Mouse (Mus musculus) liver, embryonic 12.5 days (tissue): ENCODE results near the gene Spop. TPM values are rescaled to one million over a fixed set of nuclear protein-coding genes. Genes with fewer than 3 reads are reported as not detected.
"Not testable (repeated sequence)": the region's sequence is repeated elsewhere in the genome, so short reads cannot be mapped to it uniquely, and the experiment has no call there.

Experiments
- ATAC-seq: fragments of 200-750 bp; cut with Nextera tagmentation; 2 replicates; pipeline ENCODE4 v1.8.0; 2017; ENCODE audit warnings: moderate number of reproducible peaks, mild to moderate bottlenecking, moderate library complexity
- H3K27ac ChIP-seq: fragments of 300-500 bp; sonication (generic); 2 replicates; pipeline ENCODE4 v1.5.1; 2016; ENCODE audit warnings: mild to moderate bottlenecking
- H3K27me3 ChIP-seq: fragments of 300-500 bp; sonication (generic); replicated peaks from 2 replicates; pipeline ENCODE4 v1.6.1; 2016; ENCODE audit warnings: mild to moderate bottlenecking, moderate library complexity
- H3K36me3 ChIP-seq: fragments of 300-500 bp; sonication (generic); 2 replicates; pipeline ENCODE4 v1.6.1; 2016; ENCODE audit warnings: mild to moderate bottlenecking, moderate library complexity
- H3K4me1 ChIP-seq: fragments of 300-500 bp; sonication (generic); 2 replicates; pipeline ENCODE4 v1.6.1; 2016
- H3K4me2 ChIP-seq: fragments of 300-500 bp; sonication (generic); 2 replicates; pipeline ENCODE4 v1.6.1; 2016; ENCODE audit warnings: mild to moderate bottlenecking, moderate library complexity
- H3K4me3 ChIP-seq: fragments of 300-500 bp; sonication (generic); 2 replicates; pipeline ENCODE4 v1.5.1; 2016; ENCODE audit warnings: mild to moderate bottlenecking, moderate library complexity
- H3K9ac ChIP-seq: fragments of 300-500 bp; sonication (generic); 2 replicates; pipeline ENCODE4 v1.6.1; 2016; ENCODE audit warnings: mild to moderate bottlenecking, moderate library complexity
- H3K9me3 ChIP-seq: fragments of 300-500 bp; sonication (generic); replicated peaks from 2 replicates; pipeline ENCODE4 v1.6.1; 2016; ENCODE audit warnings: mild to moderate bottlenecking, moderate library complexity
- WGBS: fragments of 180-500 bp; shearing (Covaris S2); methylation state at CpG from one replicate; pipeline ENCODE4 v1.1.7; 2016; ENCODE audit not compliant: insufficient replicate concordance; 5-methylcytosine and 5-hydroxymethylcytosine counted together
- polyA plus RNA-seq: library from polyadenylated mRNA; unstranded; fragments of >200 nt; fragmentation: Nextera tagmentation; extraction: Ambion mirVana; gene quantifications from 2 replicates; pipeline ENCODE4 v1.2.1, GENCODE M21; 2016

Spop gene
- polyA plus RNA-seq, 1 experiment from 2014 or later, result 90.8 TPM

DNA sequence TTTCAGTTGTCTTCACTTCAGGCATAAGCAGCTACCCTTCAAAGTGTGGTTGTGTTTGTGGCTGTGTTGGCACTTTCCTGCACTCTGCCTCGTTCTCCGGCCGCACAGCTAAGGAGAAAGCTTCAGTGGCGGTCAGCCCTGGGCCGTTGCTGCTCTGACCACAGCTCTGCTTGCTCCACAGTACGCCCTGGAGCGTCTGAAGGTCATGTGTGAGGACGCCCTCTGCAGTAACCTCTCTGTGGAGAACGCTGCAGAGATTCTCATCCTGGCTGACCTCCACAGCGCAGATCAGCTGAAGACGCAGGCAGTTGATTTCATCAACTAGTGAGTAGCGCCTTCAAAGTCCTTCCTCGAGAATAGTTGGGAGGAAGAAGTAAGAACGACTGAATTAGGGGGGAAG, 76.2 kb downstream of the Spop start:
- no peak for ATAC-seq
- no peak overlapping the region for H3K9ac ChIP-seq
- WGBS, result 82% methylated on average over 14 of the region's 14 CpGs
- no peaks in the 10 kb centered on the region for H3K4me1 ChIP-seq
- H3K9me3 ChIP-seq, result no peaks in the 10 kb centered on the region
- no peak overlapping the region for H3K4me3 ChIP-seq
- H3K4me2 ChIP-seq, result no peak overlapping the region
- peaks cover 97% of the 10 kb centered on the region for H3K36me3 ChIP-seq
- no peak overlapping the region for H3K27ac ChIP-seq
- H3K27me3 ChIP-seq, result no peaks in the 10 kb centered on the region

DNA sequence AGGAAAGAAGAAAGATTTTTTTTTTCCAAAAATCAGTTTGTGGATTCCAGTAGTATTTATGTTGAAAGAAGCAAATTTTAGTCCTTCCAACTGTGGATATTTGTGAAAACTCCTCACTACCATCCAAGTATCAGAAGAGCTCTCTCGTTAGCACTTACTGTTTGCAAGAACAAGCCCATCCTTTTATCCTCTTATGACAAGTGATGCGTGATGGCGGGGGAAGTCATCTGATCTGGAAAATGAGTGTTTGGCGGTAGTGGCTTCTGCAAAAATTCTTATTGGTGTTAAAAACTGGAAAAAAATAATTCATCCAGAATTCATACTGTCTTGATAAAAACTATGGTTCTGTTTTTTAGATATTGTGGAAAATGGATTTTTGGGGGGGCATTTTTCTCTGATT, 78.4 kb downstream of the Spop start:
- no peak overlapping the region for H3K9ac ChIP-seq
- H3K9me3 ChIP-seq, result no peaks in the 10 kb centered on the region
- H3K4me2 ChIP-seq, result no peak overlapping the region
- no peaks in the 10 kb centered on the region for H3K4me1 ChIP-seq
- no peak overlapping the region for H3K4me3 ChIP-seq
- ATAC-seq, result no peak
- H3K27ac ChIP-seq, result no peak overlapping the region
- peaks cover 87% of the 10 kb centered on the region for H3K36me3 ChIP-seq
- WGBS, result 91% methylated on average over 4 of the region's 4 CpGs
- no peaks in the 10 kb centered on the region for H3K27me3 ChIP-seq

DNA sequence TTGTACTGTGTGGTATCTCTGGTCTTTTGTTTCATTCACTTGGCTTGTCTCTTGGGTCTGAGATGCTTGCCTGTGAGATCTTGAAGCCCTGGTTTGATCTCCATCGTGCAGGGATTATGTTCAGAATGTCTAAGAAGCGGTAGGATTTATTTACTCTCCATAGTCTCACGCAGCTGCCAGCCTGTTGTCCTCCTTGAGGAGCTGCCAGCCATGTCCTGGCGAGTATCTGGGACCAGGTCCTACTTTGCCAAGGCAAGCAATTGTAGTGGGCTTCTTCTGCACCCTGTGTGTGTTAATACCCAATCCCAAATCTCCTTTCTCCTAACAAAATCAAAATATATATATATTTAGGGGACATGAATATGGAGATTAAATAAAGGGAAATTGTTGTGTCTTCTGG, 79.1 kb downstream of the Spop start:
- H3K36me3 ChIP-seq, result peaks cover 87% of the 10 kb centered on the region
- no peaks in the 10 kb centered on the region for H3K9me3 ChIP-seq
- no peak overlapping the region for H3K4me2 ChIP-seq
- no peaks in the 10 kb centered on the region for H3K4me1 ChIP-seq
- no peak overlapping the region for H3K4me3 ChIP-seq
- no peak for ATAC-seq
- H3K27me3 ChIP-seq, result no peaks in the 10 kb centered on the region
- no peak overlapping the region for H3K9ac ChIP-seq
- 84% methylated on average over 4 of the region's 4 CpGs for WGBS
- no peak overlapping the region for H3K27ac ChIP-seq

DNA sequence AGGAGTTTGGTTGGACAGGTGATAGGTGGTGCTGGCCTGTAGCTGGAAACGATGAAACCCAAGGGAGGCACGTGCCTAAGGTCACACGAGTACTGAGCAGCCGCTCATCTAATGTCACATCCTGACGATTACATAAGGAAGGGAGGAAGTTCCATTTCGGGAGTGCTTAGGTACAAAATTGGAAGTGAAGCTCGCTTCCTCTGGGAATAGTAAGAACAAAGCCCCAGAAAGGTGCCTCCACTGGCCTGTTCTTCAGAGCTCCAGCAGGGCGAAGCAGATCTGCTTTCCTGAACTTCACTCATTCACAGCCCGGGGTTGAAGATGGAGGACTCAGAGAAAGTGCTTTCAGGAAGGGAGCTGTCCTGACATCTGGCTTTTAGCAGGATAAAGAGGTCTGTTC, 80.1 kb downstream of the Spop start:
- H3K9me3 ChIP-seq, result no peaks in the 10 kb centered on the region
- ATAC-seq, result no peak
- H3K4me2 ChIP-seq, result no peak overlapping the region
- H3K4me3 ChIP-seq, result no peak overlapping the region
- H3K4me1 ChIP-seq, result no peaks in the 10 kb centered on the region
- 86% methylated on average over 9 of the region's 9 CpGs for WGBS
- H3K27ac ChIP-seq, result no peak overlapping the region
- no peaks in the 10 kb centered on the region for H3K27me3 ChIP-seq
- peaks cover 80% of the 10 kb centered on the region for H3K36me3 ChIP-seq
- H3K9ac ChIP-seq, result no peak overlapping the region

DNA sequence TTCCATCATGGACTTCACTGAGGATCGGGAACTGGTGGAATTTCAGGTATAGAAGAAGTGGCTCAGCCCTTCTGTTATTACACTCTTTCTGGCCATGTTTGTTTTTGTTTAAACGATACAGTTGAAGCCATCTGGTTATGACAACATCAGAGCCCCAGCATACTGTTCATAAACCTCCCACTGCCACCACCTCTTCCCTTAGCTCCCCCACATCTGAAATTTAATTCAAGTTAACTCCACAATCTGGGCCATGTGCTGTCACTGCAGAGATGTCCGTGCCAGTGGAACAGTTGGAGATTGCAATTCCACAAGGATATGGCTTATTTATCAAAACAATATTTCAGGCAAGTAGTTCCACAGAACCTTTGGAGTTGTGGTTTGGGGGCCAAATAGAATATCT, 80.5 kb downstream of the Spop start:
- no peaks in the 10 kb centered on the region for H3K4me1 ChIP-seq
- H3K4me3 ChIP-seq, result no peak overlapping the region
- no peak overlapping the region for H3K9ac ChIP-seq
- H3K4me2 ChIP-seq, result no peak overlapping the region
- WGBS, result 84% methylated on average over 3 of the region's 3 CpGs
- no peaks in the 10 kb centered on the region for H3K9me3 ChIP-seq
- no peaks in the 10 kb centered on the region for H3K27me3 ChIP-seq
- H3K36me3 ChIP-seq, result peaks cover 76% of the 10 kb centered on the region
- no peak overlapping the region for H3K27ac ChIP-seq
- no peak for ATAC-seq

DNA sequence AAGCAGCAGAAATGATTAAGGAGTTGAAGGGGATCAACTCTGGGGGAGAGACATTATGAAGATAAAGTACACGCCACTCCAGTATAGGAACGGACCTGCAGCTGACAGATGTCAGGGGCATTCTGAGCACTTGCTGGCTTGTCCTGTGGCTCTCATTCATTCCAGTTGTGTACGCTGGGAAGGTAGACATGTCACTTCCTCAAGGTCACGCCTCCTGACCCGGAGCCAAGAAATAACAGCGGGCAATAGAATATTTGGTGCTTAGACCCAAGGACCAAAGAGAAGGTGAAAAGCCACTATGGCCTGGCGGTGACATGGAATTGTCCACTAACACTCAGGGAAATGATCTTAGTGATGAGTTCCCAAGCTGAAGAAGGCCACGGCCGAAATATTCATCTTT, 82.0 kb downstream of the Spop start:
- Histone ChIP-seq H3K27ac (no peak overlapping the region), H3K36me3 (peaks cover 62% of the 10 kb centered on the region), H3K4me1 (no peaks in the 10 kb centered on the region), H3K9me3 (no peaks in the 10 kb centered on the region), H3K4me2 (no peak overlapping the region), H3K4me3 (no peak overlapping the region), H3K27me3 (no peaks in the 10 kb centered on the region), H3K9ac (no peak overlapping the region)
- no peak for ATAC-seq
- WGBS, result 85% methylated on average over 9 of the region's 9 CpGs

DNA sequence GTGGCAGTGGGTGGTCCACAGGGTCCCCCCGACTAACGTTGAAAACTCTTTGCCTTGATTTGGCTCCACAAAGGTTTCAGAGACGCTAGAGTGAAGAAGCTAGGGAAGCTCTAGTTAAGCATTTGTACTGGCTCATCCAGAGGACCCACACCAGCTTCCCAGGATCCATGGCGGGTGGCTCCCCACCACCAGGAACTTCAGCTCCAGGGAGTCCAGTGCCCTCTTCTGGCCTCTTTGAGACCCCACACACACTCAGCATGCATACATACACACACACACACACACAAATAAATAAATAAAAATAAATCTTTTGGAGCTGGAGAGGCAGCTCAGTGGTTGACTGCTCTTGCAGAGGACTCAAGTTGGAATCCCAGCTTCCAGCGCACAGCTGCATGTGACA, 84.0 kb downstream of the Spop start:
- H3K27ac ChIP-seq, result no peak overlapping the region
- H3K27me3 ChIP-seq, result no peaks in the 10 kb centered on the region; the same call in 1 of the 2 replicates
- ATAC-seq, result no peak
- H3K4me1 ChIP-seq, result no peaks in the 10 kb centered on the region
- no peak overlapping the region for H3K9ac ChIP-seq
- WGBS, result 83% methylated on average over 5 of the region's 5 CpGs
- peaks cover 42% of the 10 kb centered on the region for H3K36me3 ChIP-seq
- H3K4me2 ChIP-seq, result no peak overlapping the region
- no peak overlapping the region for H3K4me3 ChIP-seq
- no peaks in the 10 kb centered on the region for H3K9me3 ChIP-seq

DNA sequence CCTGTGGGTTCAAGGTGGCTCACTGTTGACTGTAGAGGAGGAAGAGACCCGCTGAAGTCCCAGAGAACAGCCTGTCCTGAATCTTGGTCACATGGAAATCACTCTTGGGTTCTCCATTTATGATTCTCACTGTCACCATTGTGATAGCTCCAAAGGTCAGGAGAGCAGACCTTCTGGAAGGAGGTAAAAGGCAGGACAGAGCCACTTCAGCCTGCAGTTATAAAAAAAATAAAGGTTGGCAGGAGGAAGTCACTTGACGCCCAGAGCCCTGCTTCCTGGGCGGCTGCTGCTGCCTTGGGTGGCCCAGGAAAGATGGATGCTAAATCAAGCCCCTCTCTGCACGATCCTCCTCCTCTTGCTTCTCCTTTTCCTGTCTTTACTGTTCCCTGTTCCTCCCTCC, 86.5 kb downstream of the Spop start:
- no peak overlapping the region for H3K9ac ChIP-seq
- ATAC-seq, result no peak
- H3K4me3 ChIP-seq, result no peak overlapping the region
- no peak overlapping the region for H3K4me2 ChIP-seq
- H3K27me3 ChIP-seq, result no peaks in the 10 kb centered on the region; the same call in 1 of the 2 replicates
- no peak overlapping the region for H3K27ac ChIP-seq
- no peaks in the 10 kb centered on the region for H3K9me3 ChIP-seq
- H3K36me3 ChIP-seq, result peaks cover 17% of the 10 kb centered on the region
- WGBS, result 30% methylated on average over 4 of the region's 4 CpGs
- H3K4me1 ChIP-seq, result no peaks in the 10 kb centered on the region

DNA sequence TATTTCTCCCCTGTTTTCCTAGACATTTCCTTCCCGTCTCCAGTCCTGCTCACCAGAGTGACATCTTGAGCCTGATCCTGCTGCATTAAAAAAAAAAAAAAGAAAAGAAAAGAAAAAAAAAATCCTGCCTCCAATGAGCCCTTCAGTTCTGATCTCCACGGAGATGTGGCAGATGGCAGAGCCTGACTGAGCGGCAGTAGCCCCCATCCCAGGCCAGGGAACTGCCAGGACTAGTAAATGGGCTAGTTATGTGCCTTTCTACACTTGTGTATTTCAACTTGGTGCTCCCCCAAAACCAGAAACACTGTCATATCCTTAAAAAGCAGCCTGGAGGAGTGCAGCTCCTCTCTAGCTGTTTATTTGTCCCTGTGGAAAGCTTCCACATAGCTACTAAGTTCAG, 87.0 kb downstream of the Spop start:
- 61% methylated on average over 3 of the region's 3 CpGs for WGBS
- Histone ChIP-seq H3K4me3 (no peak overlapping the region), H3K27ac (no peak overlapping the region), H3K36me3 (peaks cover 13% of the 10 kb centered on the region), H3K9me3 (no peaks in the 10 kb centered on the region), H3K27me3 (no peaks in the 10 kb centered on the region; the same call in 1 of the 2 replicates), H3K4me2 (no peak overlapping the region), H3K9ac (no peak overlapping the region), H3K4me1 (no peaks in the 10 kb centered on the region)
- ATAC-seq, result no peak

DNA sequence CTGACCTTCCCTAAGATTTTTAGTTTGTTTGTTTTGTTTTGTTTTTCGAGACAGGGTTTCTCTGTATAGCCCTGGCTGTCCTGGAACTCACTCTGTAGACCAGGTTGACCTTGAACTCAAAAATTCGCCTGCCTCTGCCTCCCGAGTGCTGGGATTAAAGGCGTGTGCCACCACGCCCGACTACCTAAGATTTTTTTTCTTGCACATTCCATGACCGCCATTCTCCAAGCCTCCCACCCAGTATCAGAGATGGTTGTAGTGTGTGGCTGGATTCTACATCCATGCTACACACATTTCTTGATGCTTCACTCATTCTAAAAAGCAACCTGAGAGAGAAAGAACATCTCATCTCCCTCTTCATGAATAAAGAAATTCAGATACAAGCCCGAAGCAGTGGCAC, 87.9 kb downstream of the Spop start:
- WGBS, result 60% methylated on average over 8 of the region's 8 CpGs
- H3K27ac ChIP-seq, H3K9me3 ChIP-seq, H3K4me1 ChIP-seq, H3K4me3 ChIP-seq, H3K9ac ChIP-seq, H3K27me3 ChIP-seq, ATAC-seq, H3K4me2 ChIP-seq: not testable (repeated sequence)
- H3K36me3 ChIP-seq, result peaks cover 11% of the 10 kb centered on the region

DNA sequence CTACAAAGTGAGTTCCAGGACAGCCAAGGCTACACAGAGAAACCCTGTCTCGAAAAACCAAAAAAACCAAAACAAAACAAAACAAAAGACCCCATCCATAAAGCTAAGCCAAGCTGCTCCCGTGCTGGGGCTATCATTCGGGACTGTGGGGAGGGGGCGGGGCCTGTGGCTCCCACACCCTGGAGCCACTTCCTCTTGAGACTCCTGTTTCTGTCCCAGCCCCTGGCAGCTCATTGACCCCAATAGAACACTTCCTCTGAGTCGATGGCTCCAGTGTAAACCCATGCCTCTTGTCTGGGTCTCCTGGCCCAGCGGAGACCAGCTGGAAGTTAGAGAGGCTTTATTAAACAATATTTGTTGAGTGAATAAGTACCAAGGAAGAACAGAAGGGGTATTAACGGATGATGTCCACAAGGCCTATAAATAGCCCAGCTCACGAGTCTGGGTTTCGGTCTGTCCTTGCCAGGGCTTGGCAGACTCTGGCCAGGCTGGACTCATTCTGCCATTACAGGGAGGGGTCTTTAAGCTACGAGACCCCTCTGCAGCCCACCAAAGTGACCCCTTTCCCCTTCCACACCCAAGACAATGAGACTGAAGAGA, 89.8 kb downstream of the Spop start:
- H3K27me3 ChIP-seq, result peaks cover 22% of the 10 kb centered on the region
- H3K4me3 ChIP-seq, result no peak overlapping the region
- H3K36me3 ChIP-seq, result no peaks in the 10 kb centered on the region
- WGBS, result 27% methylated on average over 10 of the region's 10 CpGs
- no peaks in the 10 kb centered on the region for H3K4me1 ChIP-seq
- H3K9me3 ChIP-seq, result no peaks in the 10 kb centered on the region
- H3K27ac ChIP-seq, result no peak overlapping the region
- no peak for ATAC-seq
- no peak overlapping the region for H3K9ac ChIP-seq
- H3K4me2 ChIP-seq, result no peak overlapping the region

DNA sequence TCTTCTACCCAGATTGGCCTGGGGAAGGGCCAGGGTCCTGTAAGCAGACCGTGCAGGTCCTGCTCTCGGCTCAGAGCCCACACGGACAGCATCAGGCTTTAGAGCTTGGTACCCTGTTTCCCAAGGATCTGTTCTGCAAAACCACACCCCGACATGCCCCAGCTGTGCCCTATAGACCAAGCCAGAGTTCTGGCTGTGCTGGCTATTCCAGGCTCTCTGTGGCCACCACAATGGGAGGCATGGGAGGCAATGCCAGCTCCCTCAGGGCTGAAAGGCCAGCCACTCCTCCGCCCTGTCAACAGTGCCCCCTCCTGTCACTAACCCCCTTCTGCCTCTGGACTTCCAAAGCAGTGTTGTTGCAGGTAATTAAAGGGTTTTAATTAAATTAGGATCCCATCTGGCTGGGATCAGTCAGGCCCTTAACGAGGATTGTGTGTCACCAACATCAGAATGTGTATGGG, 90.4 kb downstream of the Spop start:
- Histone ChIP-seq H3K4me3 (no peak overlapping the region), H3K36me3 (no peaks in the 10 kb centered on the region), H3K4me2 (no peak overlapping the region), H3K9ac (no peak overlapping the region), H3K27me3 (peaks cover 28% of the 10 kb centered on the region), H3K27ac (no peak overlapping the region), H3K4me1 (no peaks in the 10 kb centered on the region), H3K9me3 (no peaks in the 10 kb centered on the region)
- 63% methylated on average over 6 of the region's 6 CpGs for WGBS
- no peak for ATAC-seq

DNA sequence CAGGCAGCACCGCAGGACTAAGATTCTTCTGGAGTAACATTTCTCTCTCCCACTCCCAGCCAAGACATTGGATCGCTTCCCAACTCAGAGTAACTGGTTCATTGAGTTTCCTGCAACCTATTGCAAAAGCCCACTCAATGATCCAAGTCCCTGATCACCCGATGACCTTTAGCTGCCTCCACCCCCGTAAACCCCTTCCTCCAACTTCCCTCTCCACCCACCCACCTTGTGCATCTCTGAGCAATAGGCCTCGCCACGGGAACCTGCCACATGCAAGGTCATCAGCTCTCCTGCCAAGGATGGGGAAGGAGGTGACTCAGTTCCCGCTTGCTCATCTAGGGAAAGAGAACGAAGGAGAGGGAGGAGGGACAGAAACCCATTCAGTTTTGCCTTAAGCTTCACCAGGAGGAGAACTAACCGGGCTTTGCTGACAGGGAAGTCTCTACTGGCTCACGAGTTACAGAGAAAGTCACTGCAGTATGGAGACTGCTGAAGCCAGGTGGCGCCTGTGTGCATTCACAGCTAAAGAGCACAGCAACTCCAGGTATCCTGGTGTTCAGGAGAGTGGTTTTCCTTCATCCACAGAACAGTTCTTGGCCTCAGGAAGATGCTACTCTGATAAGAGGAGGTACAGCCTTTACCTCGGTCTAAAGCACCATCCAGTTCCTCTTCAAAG, 93.3 kb downstream of the Spop start:
- Histone ChIP-seq H3K27ac (no peak overlapping the region), H3K4me1 (no peaks in the 10 kb centered on the region), H3K9me3 (no peaks in the 10 kb centered on the region), H3K4me3 (no peak overlapping the region), H3K9ac (no peak overlapping the region), H3K4me2 (no peak overlapping the region), H3K27me3 (peaks cover 53% of the 10 kb centered on the region), H3K36me3 (no peaks in the 10 kb centered on the region)
- 38% methylated on average over 12 of the region's 12 CpGs for WGBS
- ATAC-seq, result no peak
